Mouse (Mus musculus): ENCODE data around the gene Cog1. TPM values are rescaled to one million over a fixed set of nuclear protein-coding genes. Genes with fewer than 3 reads are reported as not detected.
A peak's percentile ranks its signal among the peaks of the same experiment; 100 is the strongest.

The Cog1 gene
- polyA plus RNA-seq, 1 experiment from 2014 or later: 31.1 TPM

DNA sequence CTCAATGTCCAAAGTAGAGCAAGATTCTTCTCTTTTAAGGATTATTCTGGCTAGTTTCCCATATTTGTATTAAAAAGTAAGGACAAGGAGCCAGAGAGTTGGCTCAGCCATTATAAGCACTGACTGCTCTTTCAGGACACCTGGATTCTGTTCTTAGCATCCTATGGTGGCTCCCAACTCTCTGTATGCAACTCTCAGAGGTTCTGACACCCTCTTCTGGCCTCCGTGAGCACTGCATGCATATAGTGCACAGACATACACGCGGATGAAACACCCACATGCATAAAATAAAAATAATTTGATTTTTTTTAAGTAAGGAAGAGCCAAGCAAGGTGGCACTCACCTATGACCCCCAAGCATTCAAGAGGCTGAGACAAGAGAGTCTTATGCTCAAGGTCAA, 3.8 kb upstream of the Cog1 start:
- H3K4me3 ChIP-seq: no peak overlapping the region
- no peak overlapping the region for H3K27ac ChIP-seq
- H3K4me1 ChIP-seq: peaks cover 30% of the 10 kb centered on the region
- DNase-seq (ENCODE audit: low spot score): no peak
- no peaks in the 10 kb centered on the region for H3K9me3 ChIP-seq (replicated peaks)
- no peaks in the 10 kb centered on the region for H3K27me3 ChIP-seq (ENCODE audit: low read depth, poor library complexity, severe bottlenecking)
- WGBS: 82% methylated on average over 3 of the region's 3 CpGs
- no peaks in the 10 kb centered on the region for H3K36me3 ChIP-seq

DNA sequence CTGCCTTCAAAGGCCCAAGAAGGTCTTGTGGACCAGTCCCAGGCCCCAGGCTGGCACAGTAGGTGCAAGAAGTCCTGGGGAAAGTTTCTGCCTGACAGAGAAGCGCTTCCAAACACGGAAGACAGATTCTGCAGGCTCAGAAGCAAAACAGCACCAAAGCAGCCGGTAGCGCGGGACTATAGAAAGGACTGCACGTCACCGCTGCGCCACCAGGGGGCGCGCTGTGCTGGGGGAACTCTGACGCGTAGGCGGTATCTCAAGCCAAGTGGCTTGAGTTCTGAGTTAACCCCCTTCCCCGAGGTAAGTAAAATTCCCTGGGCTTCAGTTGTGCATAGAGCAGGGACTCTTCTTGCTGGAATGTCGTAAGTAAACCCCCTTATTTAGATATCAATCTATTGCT, 817 bp upstream of the Cog1 start:
- 3% methylated on average over 15 of the region's 15 CpGs for WGBS
- Histone ChIP-seq H3K9me3 (replicated peaks) (no peaks in the 10 kb centered on the region), H3K4me1 (peaks cover 56% of the 10 kb centered on the region), H3K36me3 (peaks cover 18% of the 10 kb centered on the region), H3K27ac (peak overlapping the region; percentile 98; the same call in 1 of the 2 replicates), H3K4me3 (peak overlapping the region; percentile 26), H3K27me3 (ENCODE audit: low read depth, poor library complexity, severe bottlenecking) (no peaks in the 10 kb centered on the region)
- DNase-seq (ENCODE audit: low spot score): peak; percentile 91

- Histone ChIP-seq H3K27me3 (ENCODE audit: low read depth, poor library complexity, severe bottlenecking) (no peaks in the 10 kb centered on the region), H3K9me3 (replicated peaks) (no peaks in the 10 kb centered on the region), H3K4me1 (peaks cover 71% of the 10 kb centered on the region), H3K27ac (peak within 1 kb of the TSS; percentile 98), H3K4me3 (peak within 1 kb of the TSS; percentile 95), H3K36me3 (peaks cover 32% of the 10 kb centered on the region)
- under 1% methylated on average over 91 of the region's 91 CpGs for WGBS
- DNase-seq (ENCODE audit: low spot score): peak; percentile 88
Measured at GRCm38 (mm10) chr11:113649353-113650210, 613 bp downstream of the Cog1 start, which contains the start of gene Slc39a11. Slc39a11 (minus strand) TSS chr11:113650079.

DNA sequence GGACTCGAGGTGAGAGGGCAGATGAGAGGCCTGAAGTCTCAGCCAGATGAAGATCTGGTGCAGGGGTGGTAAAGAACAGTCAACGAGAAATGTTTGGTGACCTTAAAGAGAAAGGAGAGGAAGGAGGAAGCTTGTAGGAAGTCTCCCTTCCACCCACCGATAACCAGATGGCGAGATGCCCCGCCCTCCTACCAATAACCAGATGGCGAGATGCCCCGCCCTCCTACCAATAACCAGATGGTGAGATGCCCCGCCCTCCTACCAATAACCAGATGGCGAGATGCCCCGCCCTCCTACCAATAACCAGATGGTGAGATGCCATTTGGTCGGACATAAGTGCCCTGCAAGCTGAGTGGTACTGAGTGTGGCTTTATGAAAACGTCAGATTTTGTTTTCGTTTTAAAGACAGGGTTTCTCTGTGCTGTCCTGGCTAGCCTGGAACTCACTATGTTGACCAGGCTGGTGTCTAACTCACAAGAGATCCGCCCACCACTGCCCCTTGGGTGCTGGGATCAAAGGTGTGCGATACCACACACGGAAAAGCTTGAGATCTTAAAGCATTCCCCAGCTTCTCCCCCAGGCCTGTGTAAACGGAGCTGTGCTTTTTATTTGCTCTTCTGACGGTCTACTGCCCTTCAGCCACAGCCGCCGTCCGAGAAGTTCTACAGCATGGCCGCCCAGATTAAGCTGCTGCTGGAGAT, 2.4 kb downstream of the Cog1 start:
- H3K4me1 ChIP-seq: peaks cover 87% of the 10 kb centered on the region
- 0 out of 2 replicates have a peak overlapping the region, but pooled peaks have one; percentile 16 for H3K4me3 ChIP-seq

DNA sequence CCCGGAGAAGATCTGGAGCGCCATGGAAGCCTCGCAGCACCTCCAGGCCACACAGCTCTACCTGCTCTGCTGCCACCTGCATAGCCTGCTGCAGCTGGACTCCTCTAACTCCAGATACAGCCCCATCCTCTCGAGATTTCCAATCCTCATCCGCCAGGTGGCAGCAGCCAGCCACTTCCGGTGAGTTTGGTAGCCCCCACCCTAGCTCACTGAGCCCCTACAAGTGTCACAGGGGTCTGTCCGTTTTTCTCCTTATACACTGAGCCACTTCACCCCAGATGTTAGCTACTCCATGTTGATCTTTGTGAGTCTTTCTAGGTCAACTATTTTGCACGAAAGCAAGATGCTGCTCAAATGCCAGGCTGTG, 2.9 kb downstream of the Cog1 start:
- 0 out of 2 replicates have a peak overlapping the region, but pooled peaks have one; percentile 17 for H3K27ac ChIP-seq
- peaks cover 55% of the 10 kb centered on the region for H3K36me3 ChIP-seq
- no peaks in the 10 kb centered on the region for H3K9me3 ChIP-seq (replicated peaks)
- H3K4me1 ChIP-seq: peaks cover 84% of the 10 kb centered on the region
- H3K27me3 ChIP-seq (ENCODE audit: low read depth, poor library complexity, severe bottlenecking): no peaks in the 10 kb centered on the region
- peak; percentile 75 for DNase-seq (ENCODE audit: low spot score)
- no peak overlapping the region for H3K4me3 ChIP-seq
- 49% methylated on average over 8 of the region's 8 CpGs for WGBS

More for the DNA sequence above, 2.4 kb downstream of the Cog1 start:
- no peak for DNase-seq (ENCODE audit: low spot score)
- Histone ChIP-seq H3K9me3 (replicated peaks) (no peaks in the 10 kb centered on the region), H3K36me3 (peaks cover 50% of the 10 kb centered on the region), H3K27me3 (ENCODE audit: low read depth, poor library complexity, severe bottlenecking) (no peaks in the 10 kb centered on the region), H3K27ac (peak overlapping the region; percentile 66)
- WGBS: 56% methylated on average over 22 of the region's 22 CpGs

GRCm38 (mm10) chr11:113652516-113652915, 3.5 kb downstream of the Cog1 start:
- WGBS: 94% methylated on average over 6 of the region's 6 CpGs
- H3K27ac ChIP-seq: peak overlapping the region; percentile 10; the same call in 1 of the 2 replicates
- no peaks in the 10 kb centered on the region for H3K9me3 ChIP-seq (replicated peaks)
- H3K27me3 ChIP-seq (ENCODE audit: low read depth, poor library complexity, severe bottlenecking): no peaks in the 10 kb centered on the region
- no peak for DNase-seq (ENCODE audit: low spot score)
- peaks cover 85% of the 10 kb centered on the region for H3K4me1 ChIP-seq
- peaks cover 61% of the 10 kb centered on the region for H3K36me3 ChIP-seq
- no peak overlapping the region for H3K4me3 ChIP-seq

GRCm38 (mm10) chr11:113654105-113654504, 5.1 kb downstream of the Cog1 start:
- H3K4me1 ChIP-seq: peaks cover 74% of the 10 kb centered on the region

DNA sequence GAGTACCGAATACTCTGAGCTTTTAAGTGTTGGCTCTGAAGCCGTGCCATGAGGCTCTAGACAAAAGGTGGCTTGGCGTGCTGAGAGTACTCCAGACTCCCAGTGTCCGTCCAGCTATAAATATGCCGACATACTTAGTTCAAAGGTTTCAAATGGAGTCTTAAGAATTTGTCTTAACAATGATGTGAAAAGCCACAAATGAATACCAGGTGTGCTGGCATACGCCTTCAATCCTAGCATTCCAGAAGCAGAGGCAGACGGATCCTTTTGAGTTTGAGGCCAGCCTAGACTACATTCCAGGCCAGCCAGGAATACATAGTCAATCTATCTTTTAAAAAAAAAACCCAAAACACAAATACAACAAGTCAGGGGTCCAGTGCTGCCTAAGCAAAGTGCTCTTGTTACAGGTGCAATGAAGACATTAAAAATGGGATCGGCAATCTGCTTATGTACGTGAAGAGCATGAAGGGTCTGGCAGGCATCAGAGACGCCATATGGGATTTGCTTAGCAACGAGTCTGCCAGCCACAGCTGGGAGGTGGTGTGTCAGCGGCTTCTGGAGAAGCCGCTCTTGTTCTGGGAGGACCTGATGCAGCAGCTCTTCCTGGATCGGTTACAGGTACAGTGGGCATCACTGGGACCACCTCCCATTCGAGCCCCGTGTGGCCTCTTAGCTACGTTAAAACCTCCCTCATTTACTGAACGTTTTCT, 5.7 kb downstream of the Cog1 start:
- Histone ChIP-seq H3K4me1 (peaks cover 74% of the 10 kb centered on the region), H3K27ac (peak overlapping the region; percentile 79), H3K36me3 (peaks cover 83% of the 10 kb centered on the region), H3K27me3 (ENCODE audit: low read depth, poor library complexity, severe bottlenecking) (no peaks in the 10 kb centered on the region), H3K9me3 (replicated peaks) (no peaks in the 10 kb centered on the region), H3K4me3 (no peak overlapping the region)
- DNase-seq (ENCODE audit: low spot score): peak; percentile 56
- WGBS: 50% methylated on average over 18 of the region's 18 CpGs

More at GRCm38 (mm10) chr11:113654105-113654504, 5.1 kb downstream of the Cog1 start:
- 84% methylated on average over 15 of the region's 15 CpGs for WGBS
- peak overlapping the region; percentile 79 for H3K27ac ChIP-seq
- DNase-seq (ENCODE audit: low spot score): peak; percentile 40
- H3K36me3 ChIP-seq: peaks cover 77% of the 10 kb centered on the region
- H3K4me3 ChIP-seq: no peak overlapping the region
- H3K9me3 ChIP-seq (replicated peaks): no peaks in the 10 kb centered on the region
- no peaks in the 10 kb centered on the region for H3K27me3 ChIP-seq (ENCODE audit: low read depth, poor library complexity, severe bottlenecking)

- Histone ChIP-seq H3K9me3 (replicated peaks) (no peaks in the 10 kb centered on the region), H3K4me1 (peaks cover 57% of the 10 kb centered on the region), H3K4me3 (no peak overlapping the region), H3K27me3 (ENCODE audit: low read depth, poor library complexity, severe bottlenecking) (no peaks in the 10 kb centered on the region), H3K36me3 (peaks cover 100% of the 10 kb centered on the region), H3K27ac (0 out of 2 replicates have a peak overlapping the region, but pooled peaks have one; percentile 37)
- DNase-seq (ENCODE audit: low spot score): no peak
- 91% methylated on average over 8 of the region's 8 CpGs for WGBS
Measured at GRCm38 (mm10) chr11:113656511-113656932, 7.6 kb downstream of the Cog1 start.

DNA sequence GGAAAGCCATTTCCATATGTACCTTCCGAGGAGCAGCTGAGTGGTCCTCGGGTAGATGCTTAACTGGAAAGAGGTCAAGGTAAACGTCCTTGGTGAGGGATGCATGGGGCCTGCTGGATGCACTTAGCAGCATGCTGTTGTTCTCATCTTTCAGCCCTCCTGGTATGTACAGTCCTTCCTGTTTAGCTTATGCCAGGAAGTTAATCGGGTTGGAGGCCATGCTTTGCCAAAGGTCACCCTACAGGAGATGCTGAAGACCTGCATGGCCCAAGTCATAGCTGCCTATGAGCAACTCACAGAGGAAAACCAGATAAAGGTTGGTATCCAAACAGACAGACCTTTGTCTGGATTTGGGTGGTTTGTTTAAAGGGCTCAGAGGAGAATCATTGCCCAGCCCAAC, 8.3 kb downstream of the Cog1 start:
- H3K9me3 ChIP-seq (replicated peaks): no peaks in the 10 kb centered on the region
- no peaks in the 10 kb centered on the region for H3K27me3 ChIP-seq (ENCODE audit: low read depth, poor library complexity, severe bottlenecking)
- no peak overlapping the region for H3K4me3 ChIP-seq
- H3K27ac ChIP-seq: no peak overlapping the region
- no peak for DNase-seq (ENCODE audit: low spot score)
- WGBS: 84% methylated on average over 4 of the region's 4 CpGs
- H3K36me3 ChIP-seq: peaks cover 100% of the 10 kb centered on the region
- H3K4me1 ChIP-seq: peaks cover 50% of the 10 kb centered on the region

GRCm38 (mm10) chr11:113658319-113658718, 9.3 kb downstream of the Cog1 start:
- peaks cover 42% of the 10 kb centered on the region for H3K4me1 ChIP-seq
- no peak for DNase-seq (ENCODE audit: low spot score)
- 88% methylated on average over 8 of the region's 8 CpGs for WGBS
- H3K27me3 ChIP-seq (ENCODE audit: low read depth, poor library complexity, severe bottlenecking): no peaks in the 10 kb centered on the region
- peaks cover 100% of the 10 kb centered on the region for H3K36me3 ChIP-seq
- H3K4me3 ChIP-seq: no peak overlapping the region
- no peaks in the 10 kb centered on the region for H3K9me3 ChIP-seq (replicated peaks)
- H3K27ac ChIP-seq: no peak overlapping the region

- no peaks in the 10 kb centered on the region for H3K9me3 ChIP-seq (replicated peaks)
- H3K27me3 ChIP-seq (ENCODE audit: low read depth, poor library complexity, severe bottlenecking): no peaks in the 10 kb centered on the region
- WGBS: 89% methylated on average over 4 of the region's 4 CpGs
- peaks cover 100% of the 10 kb centered on the region for H3K36me3 ChIP-seq
- H3K27ac ChIP-seq: no peak overlapping the region
- H3K4me1 ChIP-seq: peaks cover 38% of the 10 kb centered on the region
- no peak for DNase-seq (ENCODE audit: low spot score)
- H3K4me3 ChIP-seq: no peak overlapping the region
Measured at GRCm38 (mm10) chr11:113658763-113659162, 9.8 kb downstream of the Cog1 start.

Data from limb, embryonic 10.5 days (tissue).